Mouse (Mus musculus) cerebellum, postnatal 14 days (tissue): ENCODE data around the gene Trmt6.

ENCODE experiments used
- DNase-seq, 2 experiments: peaks; one replicate each; pipeline ENCODE4 v3.0.0; 2021; ENCODE audit warnings: mixed read lengths in 2 of 2

Trmt6 gene

GRCm38 (mm10) chr2:132815608-132816314 is at the start of gene Trmt6, which contains the start of gene Mcm8:
Trmt6 (minus strand) TSS chr2:132816055.
Mcm8 (plus strand) TSS chr2:132816141.
- DNase-seq: peak; percentile 93 to 94

- no peak for DNase-seq
These were observed 47.5 kb upstream of the Trmt6 start for GRCm38 (mm10) chr2:132863325-132863724.

GRCm38 (mm10) chr2:132861456-132861855 is 45.6 kb upstream of the Trmt6 start:
- peak; percentile 58 to 61 for DNase-seq

- no peak for DNase-seq
These were observed 44.6 kb upstream of the Trmt6 start for GRCm38 (mm10) chr2:132860435-132860834.

- DNase-seq: no peak
These were observed 40.5 kb upstream of the Trmt6 start for GRCm38 (mm10) chr2:132856333-132856732.

- DNase-seq: no peak
These were observed 37.2 kb upstream of the Trmt6 start for GRCm38 (mm10) chr2:132853051-132853450.

- peak; percentile 35 to 44 for DNase-seq
These were observed 33.3 kb upstream of the Trmt6 start for GRCm38 (mm10) chr2:132849141-132849540.

- no peak for DNase-seq
These were observed 32.5 kb upstream of the Trmt6 start for GRCm38 (mm10) chr2:132848361-132848760.

GRCm38 (mm10) chr2:132847581-132847980 is 31.7 kb upstream of the Trmt6 start:
- DNase-seq: peak; percentile 8 to 18

GRCm38 (mm10) chr2:132846407-132847358 is 30.8 kb upstream of the Trmt6 start, which contains the start of gene Crls1:
Crls1 (plus strand) TSS chr2:132846666.
- DNase-seq: peak; percentile 98 to 100

GRCm38 (mm10) chr2:132841071-132841470 is 25.2 kb upstream of the Trmt6 start:
- DNase-seq: peak in 1 of 2 experiments; percentile 30

- no peak for DNase-seq
These were observed 12.9 kb downstream of the Trmt6 start for GRCm38 (mm10) chr2:132802976-132803375.

GRCm38 (mm10) chr2:132794204-132794586 is 21.7 kb downstream of the Trmt6 start:
- peak; percentile 54 to 58 for DNase-seq

- DNase-seq: peak; percentile 84 to 88
These were observed 22.2 kb downstream of the Trmt6 start for GRCm38 (mm10) chr2:132793441-132794203.

- peak; percentile 67 to 82 for DNase-seq
These were observed 31.8 kb downstream of the Trmt6 start for GRCm38 (mm10) chr2:132784039-132784438.

- peak; percentile 85 to 92 for DNase-seq
These were observed 34.3 kb downstream of the Trmt6 start for GRCm38 (mm10) chr2:132781439-132782068.

- DNase-seq: no peak
These were observed 34.9 kb downstream of the Trmt6 start, which contains the start of gene Chgb for GRCm38 (mm10) chr2:132780978-132781377. Chgb (plus strand) TSS chr2:132781278.

GRCm38 (mm10) chr2:132770822-132771221 is 45.0 kb downstream of the Trmt6 start:
- no peak for DNase-seq

- DNase-seq: no peak
These were observed 57.9 kb downstream of the Trmt6 start for GRCm38 (mm10) chr2:132757911-132758310.
